Mouse (Mus musculus): ENCODE results near the gene Pafah1b3. TPM values are rescaled to one million over a fixed set of nuclear protein-coding genes. Genes with fewer than 3 reads are reported as not detected.

Gene Pafah1b3
- polyA plus RNA-seq, 1 experiment from 2014 or later = 630 TPM

GRCm38 (mm10) chr7:25274571-25274970 lies 23.2 kb downstream of the Pafah1b3 start:
- no peak overlapping the region for H3K4me3 ChIP-seq (replicated peaks; ENCODE audit: low read depth, low read length)
- H3K4me1 ChIP-seq (ENCODE audit: control insufficient read depth, insufficient read depth, low read length) = peaks cover 27% of the 10 kb centered on the region
- DNase-seq (no peak), ATAC-seq (ENCODE audit: low FRiP score, low TSS enrichment) (no peak)
- 81% methylated on average over 5 of the region's 5 CpGs for WGBS
- no peaks in the 10 kb centered on the region for H3K9me3 ChIP-seq (ENCODE audit: control insufficient read depth, low read length)
- no peaks in the 10 kb centered on the region for H3K27me3 ChIP-seq (ENCODE audit: control insufficient read depth, insufficient read depth, low read length)
- H3K9ac ChIP-seq (replicated peaks; ENCODE audit: low read length) = no peak overlapping the region
- no peak overlapping the region for H3K4me2 ChIP-seq (ENCODE audit: low read length)
- H3K27ac ChIP-seq (replicated peaks; ENCODE audit: low read depth, low read length) = no peak overlapping the region
- peaks cover 32% of the 10 kb centered on the region for H3K36me3 ChIP-seq (ENCODE audit: control insufficient read depth, insufficient read depth, low read length)

GRCm38 (mm10) chr7:25273259-25274241 lies 24.2 kb downstream of the Pafah1b3 start:
- H3K4me1 ChIP-seq (ENCODE audit: control insufficient read depth, insufficient read depth, low read length) = peaks cover 34% of the 10 kb centered on the region
- peak overlapping the region; percentile 7; the same call in 1 of the 2 replicates for H3K9ac ChIP-seq (replicated peaks; ENCODE audit: low read length)
- H3K27ac ChIP-seq (replicated peaks; ENCODE audit: low read depth, low read length) = no peak overlapping the region
- ATAC-seq (ENCODE audit: low FRiP score, low TSS enrichment) (no peak), DNase-seq (no peak)
- no peaks in the 10 kb centered on the region for H3K9me3 ChIP-seq (ENCODE audit: control insufficient read depth, low read length)
- peaks cover 32% of the 10 kb centered on the region for H3K36me3 ChIP-seq (ENCODE audit: control insufficient read depth, insufficient read depth, low read length)
- H3K4me3 ChIP-seq (replicated peaks; ENCODE audit: low read depth, low read length) = no peak overlapping the region
- no peaks in the 10 kb centered on the region for H3K27me3 ChIP-seq (ENCODE audit: control insufficient read depth, insufficient read depth, low read length)
- WGBS = 92% methylated on average over 22 of the region's 22 CpGs
- H3K4me2 ChIP-seq (ENCODE audit: low read length) = no peak overlapping the region

GRCm38 (mm10) chr7:25272445-25273258 lies 25.1 kb downstream of the Pafah1b3 start:
- ATAC-seq (ENCODE audit: low FRiP score, low TSS enrichment) (no peak), DNase-seq (no peak)
- no peak overlapping the region for H3K4me2 ChIP-seq (ENCODE audit: low read length)
- H3K4me1 ChIP-seq (ENCODE audit: control insufficient read depth, insufficient read depth, low read length) = peaks cover 30% of the 10 kb centered on the region
- H3K9ac ChIP-seq (replicated peaks; ENCODE audit: low read length) = no peak overlapping the region; the same call in 1 of the 2 replicates
- 89% methylated on average over 38 of the region's 38 CpGs for WGBS
- H3K27me3 ChIP-seq (ENCODE audit: control insufficient read depth, insufficient read depth, low read length) = no peaks in the 10 kb centered on the region
- H3K27ac ChIP-seq (replicated peaks; ENCODE audit: low read depth, low read length) = no peak overlapping the region
- peaks cover 32% of the 10 kb centered on the region for H3K36me3 ChIP-seq (ENCODE audit: control insufficient read depth, insufficient read depth, low read length)
- no peak overlapping the region for H3K4me3 ChIP-seq (replicated peaks; ENCODE audit: low read depth, low read length)
- H3K9me3 ChIP-seq (ENCODE audit: control insufficient read depth, low read length) = no peaks in the 10 kb centered on the region

- Histone ChIP-seq H3K9ac (replicated peaks; ENCODE audit: low read length) (no peak overlapping the region), H3K4me2 (ENCODE audit: low read length) (no peak overlapping the region), H3K36me3 (ENCODE audit: control insufficient read depth, insufficient read depth, low read length) (peaks cover 32% of the 10 kb centered on the region), H3K9me3 (ENCODE audit: control insufficient read depth, low read length) (no peaks in the 10 kb centered on the region), H3K4me1 (ENCODE audit: control insufficient read depth, insufficient read depth, low read length) (peaks cover 29% of the 10 kb centered on the region), H3K4me3 (replicated peaks; ENCODE audit: low read depth, low read length) (no peak overlapping the region), H3K27ac (replicated peaks; ENCODE audit: low read depth, low read length) (no peak overlapping the region), H3K27me3 (ENCODE audit: control insufficient read depth, insufficient read depth, low read length) (no peaks in the 10 kb centered on the region)
- WGBS = 90% methylated on average over 29 of the region's 30 CpGs
- ATAC-seq (ENCODE audit: low FRiP score, low TSS enrichment) (no peak), DNase-seq (no peak)
Measured at GRCm38 (mm10) chr7:25271651-25272444, 25.9 kb downstream of the Pafah1b3 start.

- Histone ChIP-seq H3K4me3 (replicated peaks; ENCODE audit: low read depth, low read length) (no peak overlapping the region), H3K9ac (replicated peaks; ENCODE audit: low read length) (no peak overlapping the region)
- no peak for ATAC-seq (ENCODE audit: low FRiP score, low TSS enrichment)
Measured at GRCm38 (mm10) chr7:25270652-25271633, 26.8 kb downstream of the Pafah1b3 start.

GRCm38 (mm10) chr7:25269545-25270271 lies 28.1 kb downstream of the Pafah1b3 start:
- ATAC-seq (ENCODE audit: low FRiP score, low TSS enrichment) = no peak
- Histone ChIP-seq H3K36me3 (ENCODE audit: control insufficient read depth, insufficient read depth, low read length) (peaks cover 28% of the 10 kb centered on the region), H3K27ac (replicated peaks; ENCODE audit: low read depth, low read length) (no peak overlapping the region), H3K9ac (replicated peaks; ENCODE audit: low read length) (peak overlapping the region; percentile 80; the same call in 1 of the 2 replicates), H3K4me1 (ENCODE audit: control insufficient read depth, insufficient read depth, low read length) (peaks cover 23% of the 10 kb centered on the region), H3K9me3 (ENCODE audit: control insufficient read depth, low read length) (no peaks in the 10 kb centered on the region), H3K27me3 (ENCODE audit: control insufficient read depth, insufficient read depth, low read length) (no peaks in the 10 kb centered on the region), H3K4me2 (ENCODE audit: low read length) (peak overlapping the region; percentile 83), H3K4me3 (replicated peaks; ENCODE audit: low read depth, low read length) (peak overlapping the region; percentile 62)
- WGBS = 82% methylated on average over 8 of the region's 8 CpGs
- DNase-seq = no peak

More at GRCm38 (mm10) chr7:25270652-25271633, 26.8 kb downstream of the Pafah1b3 start:
- no peaks in the 10 kb centered on the region for H3K27me3 ChIP-seq (ENCODE audit: control insufficient read depth, insufficient read depth, low read length)
- no peak for DNase-seq
- no peak overlapping the region for H3K27ac ChIP-seq (replicated peaks; ENCODE audit: low read depth, low read length)
- no peaks in the 10 kb centered on the region for H3K9me3 ChIP-seq (ENCODE audit: control insufficient read depth, low read length)
- peaks cover 32% of the 10 kb centered on the region for H3K36me3 ChIP-seq (ENCODE audit: control insufficient read depth, insufficient read depth, low read length)
- H3K4me2 ChIP-seq (ENCODE audit: low read length) = no peak overlapping the region
- peaks cover 30% of the 10 kb centered on the region for H3K4me1 ChIP-seq (ENCODE audit: control insufficient read depth, insufficient read depth, low read length)
- WGBS = 90% methylated on average over 35 of the region's 35 CpGs

GRCm38 (mm10) chr7:25269029-25269428 lies 28.8 kb downstream of the Pafah1b3 start:
- WGBS = 50% methylated on average over 4 of the region's 4 CpGs
- no peak for ATAC-seq (ENCODE audit: low FRiP score, low TSS enrichment)
- H3K9ac ChIP-seq (replicated peaks; ENCODE audit: low read length) = peak overlapping the region; percentile 80
- DNase-seq = no peak
- peaks cover 26% of the 10 kb centered on the region for H3K36me3 ChIP-seq (ENCODE audit: control insufficient read depth, insufficient read depth, low read length)
- H3K4me3 ChIP-seq (replicated peaks; ENCODE audit: low read depth, low read length) = peak overlapping the region; percentile 62
- peaks cover 21% of the 10 kb centered on the region for H3K4me1 ChIP-seq (ENCODE audit: control insufficient read depth, insufficient read depth, low read length)
- H3K27ac ChIP-seq (replicated peaks; ENCODE audit: low read depth, low read length) = 0 out of 2 replicates have a peak overlapping the region, but pooled peaks have one; percentile 80
- peak overlapping the region; percentile 83 for H3K4me2 ChIP-seq (ENCODE audit: low read length)
- no peaks in the 10 kb centered on the region for H3K9me3 ChIP-seq (ENCODE audit: control insufficient read depth, low read length)
- no peaks in the 10 kb centered on the region for H3K27me3 ChIP-seq (ENCODE audit: control insufficient read depth, insufficient read depth, low read length)
